Mouse (Mus musculus): ENCODE measurements around the gene Itga9.

- no peak for TF ChIP-seq CTCF (IDR thresholded peaks at IDR 0.05; ENCODE audit: borderline replicate concordance, control insufficient read depth, extremely low read depth, insufficient read depth, low read length, poor library complexity)
- TF ChIP-seq POLR2A (IDR thresholded peaks at IDR 0.05; ENCODE audit: control insufficient read depth, extremely low read depth, insufficient read depth, low read length, poor library complexity): no peak
Measured at GRCm38 (mm10) chr9:118749335-118749949, 143.0 kb downstream of the Itga9 start.

Data from thymus, adult 2 months (tissue).